Mouse (Mus musculus) MEL-GATA-1-ER (cell line): ENCODE data around the gene Lypd3.
"Not testable (repeated sequence)": the region's sequence is repeated elsewhere in the genome, so short reads cannot be mapped to it uniquely, and the experiment has no call there.

ENCODE experiments used
- DNase-seq: peaks from one replicate; pipeline ENCODE4 v3.0.0-alpha.2; 2012; ENCODE audit warnings: low read depth; ENCODE audit errors: extremely low read depth

Lypd3 gene

DNA sequence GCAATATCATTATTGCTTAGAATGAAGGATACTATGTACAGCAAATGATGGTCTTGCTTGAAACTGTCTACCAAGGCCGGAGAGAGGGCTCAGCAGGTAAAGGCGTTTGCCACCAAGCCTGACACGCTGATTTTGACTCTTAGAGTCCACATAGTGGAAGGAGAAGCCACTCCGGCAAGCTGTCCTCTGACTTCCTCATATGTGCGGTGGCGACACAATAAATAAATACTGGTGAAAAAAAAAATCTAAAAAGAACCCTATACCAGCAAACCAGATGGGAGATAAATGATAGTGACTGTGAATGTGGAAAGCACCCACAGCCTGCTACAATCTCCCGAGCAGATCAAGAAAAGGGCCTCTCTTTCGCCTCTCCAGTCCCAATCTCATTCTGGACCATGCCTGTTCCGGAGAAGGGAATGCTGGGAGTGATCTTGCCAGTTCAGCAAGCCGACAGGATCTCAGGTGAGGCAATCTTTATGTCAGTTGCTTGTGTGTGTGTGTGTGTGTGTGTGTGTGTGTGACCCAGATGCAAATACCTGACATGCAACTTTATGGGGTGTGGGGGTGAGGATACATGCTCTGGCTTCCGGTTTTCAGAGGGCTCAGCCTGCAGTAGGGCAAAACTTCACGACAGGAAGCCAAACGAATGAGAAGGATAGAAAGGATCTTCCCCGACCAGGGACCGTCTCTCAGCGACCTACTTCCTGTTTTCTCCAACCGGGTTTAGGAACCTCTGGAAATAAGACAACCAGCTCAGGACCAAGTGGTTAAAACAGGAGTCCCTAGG, 25.0 kb downstream of the Lypd3 start:
- peak; percentile 78 for DNase-seq

DNA sequence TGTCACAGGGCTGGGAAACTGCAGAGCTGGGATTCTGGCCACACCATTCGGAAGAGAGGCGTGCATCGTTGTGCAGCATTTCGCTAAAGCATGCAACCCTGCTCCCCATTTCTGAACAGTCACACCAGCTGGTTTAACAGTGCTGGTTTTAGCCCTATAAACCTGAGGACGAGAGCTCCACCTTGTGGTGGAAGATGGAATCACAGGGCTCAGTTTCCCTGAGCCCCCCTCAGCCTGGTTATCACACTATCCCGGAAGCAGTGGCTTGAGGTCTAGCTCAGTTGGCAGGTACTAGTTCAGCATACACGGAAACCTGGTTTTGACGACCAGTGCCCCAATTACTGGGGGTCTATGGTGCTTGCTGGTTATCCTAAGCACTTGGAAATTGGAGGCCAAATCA, 26.2 kb downstream of the Lypd3 start:
- DNase-seq, result peak; percentile 83

DNA sequence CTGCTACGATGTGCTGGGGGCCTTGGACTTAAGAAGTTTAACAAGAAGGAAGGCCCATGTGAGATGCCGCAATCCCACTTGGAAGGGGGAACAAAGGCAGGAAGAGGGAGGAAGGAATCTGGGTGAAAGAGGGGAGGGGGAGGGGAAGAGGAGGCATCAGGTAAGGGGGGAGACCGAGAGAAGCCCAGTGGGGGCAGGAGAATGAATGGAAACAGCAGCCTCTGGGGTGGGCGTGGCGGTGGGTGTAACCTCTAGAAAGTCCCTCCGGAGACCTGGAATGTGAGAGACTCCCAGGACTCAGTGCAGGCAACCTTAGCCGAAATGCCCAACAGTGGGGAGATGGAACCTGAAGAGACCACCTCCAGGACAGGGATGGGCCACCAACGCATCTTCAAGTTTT, 28.0 kb downstream of the Lypd3 start:
- no peak for DNase-seq

DNA sequence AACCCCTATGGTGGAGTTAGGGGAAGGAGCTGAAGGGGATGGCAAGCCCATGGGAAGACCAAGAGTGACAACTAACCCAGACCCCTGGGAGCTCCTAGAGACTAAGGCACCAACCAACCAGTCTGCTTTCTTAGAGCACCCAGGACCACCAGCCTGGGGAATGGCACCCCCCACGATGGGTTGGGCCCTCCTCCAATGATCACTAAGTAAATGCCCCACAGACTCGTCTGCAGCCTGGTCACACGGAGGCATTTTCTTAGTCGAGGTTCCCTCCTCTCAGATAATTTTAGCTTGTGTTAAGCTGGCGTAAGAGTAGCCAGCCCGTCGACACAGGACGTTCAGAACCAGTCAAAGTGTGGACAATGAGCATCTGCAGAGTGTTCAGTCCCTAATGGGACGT, 28.6 kb downstream of the Lypd3 start:
- DNase-seq, result no peak

DNA sequence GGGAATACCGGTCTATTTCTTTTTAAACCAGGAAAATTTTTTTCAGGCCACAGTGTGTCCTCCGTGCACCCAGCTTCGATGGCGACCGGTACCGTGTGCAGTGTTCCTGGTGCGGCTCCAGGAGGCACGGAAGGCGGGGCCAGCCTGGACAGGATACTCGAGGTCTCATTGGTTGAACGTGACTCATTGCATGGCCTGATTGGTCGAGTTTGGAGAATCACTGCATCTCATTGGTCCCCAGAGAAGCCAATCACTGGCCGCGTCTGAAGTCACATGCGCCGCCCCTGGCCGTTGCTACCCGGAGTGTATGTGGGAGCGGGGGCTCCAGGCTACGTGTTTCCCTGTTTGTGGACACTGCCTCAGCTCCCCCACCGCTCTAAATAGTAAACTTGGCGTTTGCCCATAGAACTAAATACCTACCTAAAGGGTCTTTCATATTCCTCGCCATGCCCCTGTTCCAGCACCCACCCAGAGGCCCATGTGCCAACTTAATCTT, 35.6 kb downstream of the Lypd3 start:
- no peak for DNase-seq

DNA sequence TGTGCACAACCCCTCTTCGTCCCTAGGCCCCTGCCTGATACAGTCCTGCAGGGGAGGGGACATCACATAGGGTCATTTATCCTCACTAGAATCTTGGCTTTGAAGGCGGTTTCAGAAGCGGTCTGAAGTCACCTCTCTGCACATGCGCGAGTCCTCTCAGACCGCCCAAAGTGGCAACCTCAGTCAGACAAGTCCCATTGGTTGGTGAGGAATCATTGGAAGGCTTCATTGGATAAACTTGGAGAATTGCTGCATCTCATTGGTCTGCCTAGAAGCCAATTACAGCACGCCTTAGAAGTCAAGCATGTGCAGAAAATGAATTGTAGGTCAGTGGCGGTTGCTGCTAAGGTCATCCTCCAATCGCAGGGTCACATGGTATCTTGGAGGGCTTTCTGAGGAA, 40.2 kb downstream of the Lypd3 start, which contains the start of gene Tex101:
TSS of gene Tex101 (minus strand) at position 101 of the 400 bp plus-strand sequence.
- no peak for DNase-seq

DNA sequence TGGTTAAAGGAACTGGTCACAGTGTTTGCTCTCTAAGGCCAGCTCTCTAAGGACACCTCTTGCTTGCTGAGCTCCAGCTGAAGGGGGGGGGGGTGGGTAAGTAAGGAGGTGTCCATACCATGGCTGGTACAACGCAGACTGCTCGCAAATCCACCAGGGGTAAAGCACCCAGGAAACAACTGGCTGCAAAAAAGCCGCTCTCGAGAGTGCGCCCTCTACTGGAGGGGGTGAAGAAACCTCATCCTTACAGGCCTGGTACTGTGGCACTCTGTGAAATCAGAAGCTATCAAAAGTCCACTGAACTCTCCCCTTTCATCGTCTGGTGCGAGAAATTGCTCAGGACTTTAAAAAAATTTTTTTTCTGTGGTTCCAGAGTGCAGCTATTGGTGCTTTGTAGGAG, 47.8 kb downstream of the Lypd3 start:
- DNase-seq, result not testable (repeated sequence)

DNA sequence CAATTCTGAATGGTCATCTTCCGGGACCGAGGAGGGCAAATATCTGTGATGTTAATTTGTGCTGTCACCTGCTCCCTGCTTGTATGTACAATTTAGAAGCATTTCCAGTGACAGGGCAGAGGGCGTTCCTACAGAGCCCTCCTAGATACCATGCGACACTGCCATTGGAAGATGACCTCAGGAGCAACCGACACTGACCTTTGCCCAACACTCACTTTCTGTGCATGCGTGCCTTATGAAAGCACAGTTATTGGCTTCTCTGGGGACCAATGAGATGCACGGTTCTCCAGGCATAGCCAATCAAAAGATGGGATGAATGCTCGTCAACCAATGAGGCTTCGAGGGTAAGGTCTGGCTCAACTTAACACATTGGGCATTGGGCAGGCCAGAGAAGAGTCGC, 51.2 kb downstream of the Lypd3 start:
- not testable (repeated sequence) for DNase-seq
